Mouse (Mus musculus) C2C12 (cell line): ENCODE data around the gene Clip2. TPM values are rescaled to one million over a fixed set of nuclear protein-coding genes. Genes with fewer than 3 reads are reported as not detected.
A peak's percentile ranks its signal among the peaks of the same experiment; 100 is the strongest.

Experiments
- H3K27me3 ChIP-seq: one replicate; pipeline ENCODE4 v1.6.1; 2011; ENCODE audit not compliant: control insufficient read depth, insufficient read depth, insufficient read length
- H3K36me3 ChIP-seq: one replicate; pipeline ENCODE4 v1.6.1; 2011; ENCODE audit not compliant: control insufficient read depth, insufficient read depth
- H3K4me3 ChIP-seq: one replicate; pipeline ENCODE4 v1.5.1; 2011; ENCODE audit warnings: mild to moderate bottlenecking, control low read depth; ENCODE audit not compliant: poor library complexity, insufficient read depth, severe bottlenecking
- H3K79me2 ChIP-seq: one replicate; pipeline ENCODE4 v1.6.1; 2011; ENCODE audit not compliant: control insufficient read depth, insufficient read depth
- H3K79me3 ChIP-seq: one replicate; pipeline ENCODE4 v1.6.1; 2011; ENCODE audit warnings: low read depth, control low read depth
- H3ac ChIP-seq: one replicate; pipeline ENCODE3; 2011; ENCODE audit warnings: low read depth; ENCODE audit not compliant: control insufficient read depth, insufficient read length
- CEBPB ChIP-seq: IDR thresholded peaks from one replicate; pipeline ENCODE4 v1.6.1; 2011; ENCODE audit warnings: low read depth, mild to moderate bottlenecking, control low read depth, moderate library complexity
- CTCF ChIP-seq: IDR thresholded peaks from one replicate; pipeline ENCODE4 v1.5.1; 2011; ENCODE audit not compliant: control insufficient read depth, insufficient read depth, insufficient read length
- FOSL1 ChIP-seq: IDR thresholded peaks from one replicate; pipeline ENCODE4 v1.8.0; 2011; ENCODE audit warnings: mild to moderate bottlenecking, low read length; ENCODE audit not compliant: poor library complexity, insufficient read depth, severe bottlenecking
- MAX ChIP-seq: IDR thresholded peaks from one replicate; pipeline ENCODE4 v1.6.1; 2011; ENCODE audit warnings: mild to moderate bottlenecking, control low read depth
- MYOD1 ChIP-seq: IDR thresholded peaks from one replicate; pipeline ENCODE4 v1.6.1; 2011; ENCODE audit warnings: low read depth; ENCODE audit not compliant: control insufficient read depth, insufficient read length
- MYOG ChIP-seq: IDR thresholded peaks from one replicate; pipeline ENCODE4 v1.6.1; 2011; ENCODE audit not compliant: control insufficient read depth, insufficient read length; ENCODE audit errors: extremely low read depth
- USF1 ChIP-seq: IDR thresholded peaks from one replicate; pipeline ENCODE4 v1.6.1; 2011; ENCODE audit warnings: low read depth, mild to moderate bottlenecking, control low read depth, moderate library complexity
- polyA plus RNA-seq: library from polyadenylated mRNA; unstranded; fragments of >200 nt; fragmentation: generic; extraction: Trizol; gene quantifications from one replicate; pipeline ENCODE4 v1.2.1, GENCODE M21; 2012; ENCODE audit warnings: missing spikeins

Clip2 gene
- polyA plus RNA-seq, 1 experiment = 15.7 TPM

GRCm38 (mm10) chr5:134583884-134584213 lies 31.6 kb upstream of the Clip2 start:
- no peak overlapping the region for H3K4me3 ChIP-seq
- H3K36me3 ChIP-seq = peaks cover 18% of the 10 kb centered on the region
- H3K79me3 ChIP-seq = peaks cover 19% of the 10 kb centered on the region
- no peak overlapping the region for H3ac ChIP-seq
- no peaks in the 10 kb centered on the region for H3K27me3 ChIP-seq
- peaks cover 40% of the 10 kb centered on the region for H3K79me2 ChIP-seq
- TF ChIP-seq CTCF (no peak), FOSL1 (no peak), CEBPB (no peak), MYOG (no peak), MYOD1 (no peak), MAX (no peak), USF1 (no peak)

- no peaks in the 10 kb centered on the region for H3K27me3 ChIP-seq
- no peak for TF ChIP-seq USF1
- TF ChIP-seq MAX = no peak
- H3K79me2 ChIP-seq = peaks cover 40% of the 10 kb centered on the region
- peaks cover 19% of the 10 kb centered on the region for H3K79me3 ChIP-seq
- H3ac ChIP-seq = peak overlapping the region; percentile 99
- peak overlapping the region; percentile 88 for H3K4me3 ChIP-seq
- H3K36me3 ChIP-seq = peaks cover 18% of the 10 kb centered on the region
Measured at GRCm38 (mm10) chr5:134583006-134583883, 31.0 kb upstream of the Clip2 start.

- Histone ChIP-seq H3K27me3 (no peaks in the 10 kb centered on the region), H3K79me3 (peaks cover 19% of the 10 kb centered on the region), H3K4me3 (peak overlapping the region; percentile 88), H3ac (peak overlapping the region; percentile 99), H3K79me2 (peaks cover 40% of the 10 kb centered on the region), H3K36me3 (peaks cover 11% of the 10 kb centered on the region)
- no peak for TF ChIP-seq USF1
- peak; percentile 30 for TF ChIP-seq MAX
- TF ChIP-seq FOSL1 = no peak
- peak; percentile 75 for TF ChIP-seq CTCF
Measured at GRCm38 (mm10) chr5:134582221-134582907, 30.1 kb upstream of the Clip2 start.

DNA sequence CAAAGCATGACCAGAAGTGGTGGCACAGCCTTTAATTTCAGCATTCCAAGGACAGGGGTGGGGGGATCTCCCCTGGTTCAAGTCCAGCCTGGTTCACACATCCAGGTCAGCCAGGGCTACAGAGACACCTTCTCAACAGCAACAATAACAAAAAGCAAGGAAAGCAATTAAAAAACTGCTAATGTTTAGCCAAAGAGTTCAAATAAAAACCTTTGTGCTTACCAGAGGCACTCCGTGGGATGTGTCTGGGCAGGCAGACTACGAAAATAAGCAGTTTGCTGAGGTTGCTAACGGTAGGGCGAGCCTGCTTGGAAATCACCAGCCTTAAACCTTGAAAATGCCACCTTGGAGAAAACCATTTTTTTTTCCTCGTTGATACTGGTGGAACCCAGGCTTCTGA lies 28.9 kb upstream of the Clip2 start, which contains the start of gene Rfc2:
TSS of gene Rfc2 (plus strand) at position 221 of the 400 bp plus-strand sequence.
- H3ac ChIP-seq = no peak within 1 kb of the TSS
- TF ChIP-seq CTCF (no peak), CEBPB (no peak), FOSL1 (no peak), MYOG (no peak), USF1 (no peak), MYOD1 (no peak), MAX (no peak)
- peaks cover 35% of the 10 kb centered on the region for H3K79me2 ChIP-seq
- H3K36me3 ChIP-seq = peaks cover 5% of the 10 kb centered on the region
- no peaks in the 10 kb centered on the region for H3K27me3 ChIP-seq
- H3K79me3 ChIP-seq = peaks cover 17% of the 10 kb centered on the region
- H3K4me3 ChIP-seq = no peak within 1 kb of the TSS

GRCm38 (mm10) chr5:134579135-134579534 lies 26.9 kb upstream of the Clip2 start:
- peaks cover under 1% of the 10 kb centered on the region for H3K36me3 ChIP-seq
- peaks cover 16% of the 10 kb centered on the region for H3K79me2 ChIP-seq
- H3K27me3 ChIP-seq = no peaks in the 10 kb centered on the region
- H3K79me3 ChIP-seq = peaks cover 9% of the 10 kb centered on the region
- TF ChIP-seq MAX (no peak), FOSL1 (no peak), CTCF (no peak)
- no peak overlapping the region for H3ac ChIP-seq
- H3K4me3 ChIP-seq = no peak overlapping the region

DNA sequence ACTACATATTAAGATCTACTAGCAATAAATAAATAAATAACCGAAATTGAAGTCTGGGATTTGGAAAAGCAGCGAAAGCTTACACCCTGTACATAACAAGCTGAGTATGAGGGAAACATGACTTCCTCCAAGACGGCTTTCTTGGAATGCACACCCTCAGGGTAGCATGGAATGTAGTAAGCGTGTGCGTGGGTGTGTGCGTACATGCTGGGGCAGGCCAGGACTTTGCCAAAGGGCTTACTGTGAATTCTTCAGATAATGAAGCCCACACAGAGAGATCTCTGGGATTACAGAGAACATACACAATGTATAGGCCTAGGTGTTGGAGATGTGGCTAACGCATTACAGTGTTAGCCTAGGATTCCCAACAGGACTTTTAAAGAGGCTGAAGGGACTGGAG lies 25.3 kb upstream of the Clip2 start:
- Histone ChIP-seq H3K27me3 (no peaks in the 10 kb centered on the region), H3K36me3 (no peaks in the 10 kb centered on the region), H3K4me3 (no peak overlapping the region), H3K79me3 (no peaks in the 10 kb centered on the region), H3ac (no peak overlapping the region), H3K79me2 (peaks cover under 1% of the 10 kb centered on the region)
- TF ChIP-seq USF1 = no peak
- no peak for TF ChIP-seq MYOD1
- no peak for TF ChIP-seq CTCF
- TF ChIP-seq CEBPB = no peak
- TF ChIP-seq FOSL1 = no peak
- no peak for TF ChIP-seq MYOG
- TF ChIP-seq MAX = no peak
